Mouse (Mus musculus): ENCODE data around the gene Apba3.
A peak's percentile ranks its signal among the peaks of the same experiment; 100 is the strongest.

Apba3 gene

DNA sequence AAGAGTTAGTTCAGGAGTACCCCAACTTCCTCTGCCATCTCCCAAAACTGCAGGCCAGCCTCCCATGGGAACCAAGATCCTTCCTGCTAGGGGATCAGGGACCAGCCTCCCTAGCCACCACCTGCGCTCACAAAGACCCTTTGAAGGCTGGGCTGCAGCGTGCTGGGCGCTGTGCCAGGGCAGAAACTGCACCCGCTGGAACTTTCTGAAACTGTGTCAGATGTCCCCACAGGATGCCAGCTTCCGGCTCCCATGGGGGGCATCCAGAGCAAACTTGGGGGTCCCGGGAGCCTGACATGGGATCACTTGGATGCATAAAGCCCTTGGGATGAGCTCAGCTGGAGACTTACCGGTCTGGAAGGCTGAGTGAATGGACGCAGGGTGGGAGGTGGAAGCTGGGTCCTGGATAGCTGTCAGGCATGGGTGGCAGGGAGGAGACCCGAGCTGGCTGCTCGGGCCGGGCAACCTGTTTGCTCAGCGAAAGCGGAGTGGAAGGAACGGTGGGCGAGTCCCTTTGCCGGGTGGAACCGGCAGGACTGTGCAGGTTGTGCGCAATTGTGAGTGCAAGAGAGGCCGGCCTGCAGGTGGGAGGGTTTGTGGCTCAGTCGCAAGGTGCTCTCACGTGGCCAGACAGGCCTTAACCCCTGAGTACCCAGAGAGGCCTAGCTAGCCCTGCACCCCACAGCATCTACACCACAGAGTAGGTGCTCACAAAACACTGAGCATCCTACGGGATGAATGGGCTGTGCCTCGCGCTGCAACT lies 24.1 kb downstream of the Apba3 start:
- no peak for DNase-seq (ENCODE audit: low read depth, low spot score)

DNA sequence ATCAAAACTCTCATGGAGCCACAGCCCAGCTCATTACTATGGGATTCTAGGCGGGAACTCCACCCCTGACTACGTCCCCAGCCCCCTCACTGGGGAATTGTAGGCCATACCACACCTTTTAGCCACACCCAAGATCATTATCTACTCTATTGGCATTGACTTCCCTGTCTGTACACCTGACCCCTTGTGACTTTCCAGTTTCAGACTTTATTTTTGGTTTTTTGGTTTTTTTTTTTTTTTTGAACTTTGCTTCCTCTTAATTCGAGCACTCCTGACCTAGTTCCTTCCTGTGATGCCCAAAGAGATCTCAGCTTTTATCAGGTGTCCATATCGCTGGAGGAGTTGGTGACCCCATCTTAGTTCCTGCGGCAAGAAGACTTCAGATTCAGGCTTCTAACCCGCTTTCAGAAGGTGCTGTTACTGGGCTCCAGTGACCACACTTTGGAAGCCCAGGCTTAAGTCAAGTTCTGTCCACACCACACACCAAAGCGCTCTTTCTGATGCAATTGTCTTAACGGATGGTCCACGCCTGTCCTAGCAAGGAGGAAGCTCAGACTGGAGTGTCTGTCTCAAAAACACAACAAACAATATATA lies 24.8 kb downstream of the Apba3 start, which contains the start of gene Tjp3:
Gene Tjp3 (minus strand): TSS at position 71 of the 594 bp plus-strand sequence.
- DNase-seq (ENCODE audit: low read depth, low spot score): no peak

DNA sequence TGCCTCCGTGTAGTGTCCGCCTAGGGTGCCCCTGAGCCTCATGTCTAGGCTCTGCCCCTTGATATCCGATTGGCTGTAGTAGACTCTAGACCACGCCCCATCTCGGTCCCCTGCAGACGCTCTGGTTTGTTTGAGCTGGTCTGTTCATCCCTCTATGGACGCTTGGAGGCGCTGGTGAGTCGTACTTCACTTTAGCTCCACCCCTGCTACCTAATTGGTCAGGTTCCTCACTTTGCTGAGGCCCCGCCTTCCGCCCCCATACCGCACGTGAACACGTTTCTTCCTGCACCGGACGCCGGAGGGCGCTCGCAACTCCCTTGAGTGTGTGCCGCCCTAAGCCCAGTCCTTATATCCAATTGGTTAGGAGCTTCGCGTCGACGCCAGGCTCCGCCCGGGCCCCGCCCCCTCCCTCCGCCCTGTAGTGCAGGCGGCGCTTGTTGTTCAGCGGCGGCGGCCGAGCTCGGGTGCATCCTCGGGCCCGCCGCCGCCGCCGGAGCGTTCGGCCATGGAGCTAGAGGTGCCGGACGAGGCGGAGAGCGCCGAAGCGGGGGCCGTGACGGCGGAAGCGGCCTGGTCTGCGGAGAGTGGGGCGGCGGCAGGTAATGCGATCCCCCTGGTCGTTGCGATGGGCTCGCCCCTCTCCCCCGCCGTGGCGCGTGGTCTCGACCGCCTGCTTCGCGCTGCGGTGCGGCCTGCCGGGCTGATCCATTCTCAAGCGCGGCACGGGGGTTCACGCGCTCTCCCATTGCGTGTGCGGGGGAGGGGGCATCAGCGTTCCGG lies 26.0 kb downstream of the Apba3 start, which contains the start of gene Pip5k1c:
Gene Pip5k1c (plus strand): TSS at position 410 of the 780 bp plus-strand sequence.
- DNase-seq (ENCODE audit: low read depth, low spot score): peak; percentile 100

DNA sequence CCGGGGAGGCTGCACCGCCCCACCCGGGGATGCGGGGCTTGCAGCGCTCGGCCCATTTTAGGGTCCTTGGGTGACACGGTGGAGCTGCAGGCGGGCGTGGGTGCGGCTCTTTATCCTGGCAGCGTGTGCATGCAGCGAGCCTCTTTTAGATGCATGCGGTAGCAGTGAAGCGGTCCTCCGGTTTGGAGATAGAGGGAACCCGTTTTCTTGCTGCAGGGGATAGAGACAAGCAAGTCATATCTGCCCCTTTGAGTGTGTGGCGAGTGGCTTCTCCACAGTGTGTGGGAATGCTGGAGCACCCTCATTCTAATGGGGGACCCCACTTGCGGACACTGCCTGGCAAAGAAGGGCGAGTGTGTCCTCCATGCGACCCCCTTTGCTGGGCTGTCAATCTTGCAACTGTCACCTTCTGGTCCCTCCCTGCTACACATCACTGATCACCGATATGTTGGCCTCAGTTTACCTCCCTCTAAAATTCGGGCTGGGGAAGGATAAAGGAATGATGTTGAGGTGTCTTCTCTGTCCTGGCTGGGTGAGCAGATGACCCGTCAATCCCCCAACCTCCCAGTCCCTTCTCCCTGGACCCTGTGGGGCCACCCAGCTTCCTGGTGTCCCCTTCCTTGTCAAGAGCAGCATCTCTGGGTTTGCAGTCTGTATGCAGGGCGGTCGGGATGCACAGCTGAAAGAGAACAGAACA lies 26.7 kb downstream of the Apba3 start:
- peak; percentile 35 for DNase-seq (ENCODE audit: low read depth, low spot score)

DNA sequence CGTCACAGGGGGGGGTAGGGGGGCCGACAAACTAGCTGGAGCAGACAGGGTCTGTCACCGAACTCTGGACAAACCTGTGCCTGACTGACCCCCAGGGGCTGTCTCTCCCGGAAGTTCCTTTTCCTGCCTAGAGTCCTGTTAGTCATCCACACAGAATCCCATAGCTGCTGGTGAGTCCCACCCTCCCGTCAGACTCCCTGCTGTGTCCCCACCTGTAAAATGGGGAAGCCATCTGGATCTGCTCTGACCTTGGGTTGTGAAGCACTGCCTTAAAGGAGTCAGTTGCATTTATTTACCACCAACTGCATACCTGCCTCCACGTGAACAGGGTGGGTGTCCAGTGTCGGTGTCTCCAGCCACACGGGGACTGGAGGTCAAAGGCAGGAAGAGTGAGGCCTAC lies 27.7 kb downstream of the Apba3 start:
- no peak for DNase-seq (ENCODE audit: low read depth, low spot score)

DNA sequence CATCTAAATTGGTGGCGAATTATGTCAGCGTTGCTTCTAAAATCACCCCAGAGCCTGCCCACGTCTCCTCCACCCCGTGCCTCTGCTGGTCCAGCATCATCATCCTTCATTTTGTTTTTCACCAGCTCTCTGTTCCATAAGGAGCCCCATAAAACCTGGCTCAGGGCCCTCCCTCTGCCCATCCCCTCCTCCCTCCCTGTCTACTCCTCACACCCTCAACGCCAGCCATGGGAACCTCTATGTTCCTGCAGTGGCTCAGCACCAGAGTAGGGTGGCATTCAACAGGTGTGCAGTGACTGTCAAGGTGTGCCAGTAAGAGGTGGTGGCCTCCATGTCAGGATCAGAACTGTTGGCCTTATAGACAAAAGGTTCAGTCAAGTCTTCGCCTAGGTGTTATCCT lies 28.4 kb downstream of the Apba3 start:
- DNase-seq (ENCODE audit: low read depth, low spot score): no peak

DNA sequence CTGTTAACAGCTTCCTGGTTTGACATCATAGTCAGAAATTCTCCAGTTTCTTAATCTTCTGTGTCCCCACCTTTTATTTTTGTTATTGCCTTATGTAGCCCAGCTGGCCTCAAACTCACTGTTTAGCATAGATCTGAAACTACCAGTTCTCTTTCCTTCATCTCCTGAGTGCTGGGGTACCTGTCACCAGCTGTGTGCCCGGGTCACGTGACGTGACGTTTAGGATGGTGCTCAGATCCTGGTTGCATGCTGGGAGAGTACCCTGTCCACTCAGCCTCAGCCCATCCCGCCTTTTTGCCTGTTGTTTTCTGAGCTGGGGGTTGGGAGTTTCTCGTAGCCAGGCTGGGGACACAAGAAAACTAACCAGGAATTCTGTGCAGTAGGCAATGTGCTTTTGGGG lies 30.5 kb downstream of the Apba3 start:
- no peak for DNase-seq (ENCODE audit: low read depth, low spot score)

DNA sequence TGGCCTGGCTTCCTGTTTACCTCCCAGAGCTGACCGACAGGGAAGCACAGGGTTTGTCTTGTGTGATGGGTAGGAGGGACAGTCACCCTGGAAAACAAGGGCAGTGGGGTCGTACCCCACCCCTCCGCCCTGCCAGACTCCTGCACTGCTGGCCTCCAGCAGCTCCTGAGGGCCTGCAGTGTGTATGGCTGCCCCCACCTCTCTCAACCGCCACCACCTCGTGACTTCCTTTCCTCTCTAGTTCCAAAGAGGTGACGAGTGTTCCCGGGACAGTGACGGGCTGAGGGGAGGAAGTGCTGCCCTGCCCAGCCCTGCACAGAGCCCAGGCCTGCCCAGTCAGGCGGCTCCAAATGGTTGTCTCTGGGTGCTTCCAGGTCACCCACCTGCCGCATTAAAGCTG lies 31.1 kb downstream of the Apba3 start:
- no peak for DNase-seq (ENCODE audit: low read depth, low spot score)

DNA sequence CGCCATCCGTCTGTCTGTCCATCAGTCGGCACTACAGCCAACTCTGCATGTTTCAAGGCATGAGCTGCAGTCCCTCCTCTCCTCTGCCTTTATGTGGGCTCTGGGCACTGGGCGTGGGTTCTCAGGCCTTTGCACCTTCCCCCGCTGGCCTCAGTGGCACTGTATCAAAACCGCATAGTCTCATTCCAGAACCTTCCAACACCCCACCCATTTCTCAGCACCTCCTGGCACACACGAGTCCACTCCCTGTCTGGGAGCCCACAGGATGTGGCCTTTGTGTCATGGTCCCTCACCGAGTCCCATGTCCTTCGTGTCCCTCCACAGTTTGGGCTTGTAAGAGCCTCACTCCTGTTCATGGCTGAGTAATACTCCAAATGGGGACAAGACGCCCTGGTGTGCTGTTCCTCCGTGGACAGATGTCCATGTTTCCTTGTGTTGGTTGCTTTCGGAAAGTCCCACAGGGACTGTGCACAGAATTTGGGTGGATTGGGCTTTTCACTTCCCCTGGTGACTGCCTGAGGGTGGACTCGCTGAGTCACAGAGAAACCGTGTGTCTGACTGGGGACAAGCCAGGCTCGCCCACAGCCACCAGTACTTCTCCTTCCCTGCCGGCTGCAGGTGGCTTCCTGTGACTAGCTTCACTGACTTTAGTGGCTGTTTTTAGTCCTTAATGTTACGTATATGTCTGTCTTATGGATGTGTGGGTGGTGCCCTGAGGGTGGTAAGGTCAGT lies 31.8 kb downstream of the Apba3 start:
- DNase-seq (ENCODE audit: low read depth, low spot score): no peak

DNA sequence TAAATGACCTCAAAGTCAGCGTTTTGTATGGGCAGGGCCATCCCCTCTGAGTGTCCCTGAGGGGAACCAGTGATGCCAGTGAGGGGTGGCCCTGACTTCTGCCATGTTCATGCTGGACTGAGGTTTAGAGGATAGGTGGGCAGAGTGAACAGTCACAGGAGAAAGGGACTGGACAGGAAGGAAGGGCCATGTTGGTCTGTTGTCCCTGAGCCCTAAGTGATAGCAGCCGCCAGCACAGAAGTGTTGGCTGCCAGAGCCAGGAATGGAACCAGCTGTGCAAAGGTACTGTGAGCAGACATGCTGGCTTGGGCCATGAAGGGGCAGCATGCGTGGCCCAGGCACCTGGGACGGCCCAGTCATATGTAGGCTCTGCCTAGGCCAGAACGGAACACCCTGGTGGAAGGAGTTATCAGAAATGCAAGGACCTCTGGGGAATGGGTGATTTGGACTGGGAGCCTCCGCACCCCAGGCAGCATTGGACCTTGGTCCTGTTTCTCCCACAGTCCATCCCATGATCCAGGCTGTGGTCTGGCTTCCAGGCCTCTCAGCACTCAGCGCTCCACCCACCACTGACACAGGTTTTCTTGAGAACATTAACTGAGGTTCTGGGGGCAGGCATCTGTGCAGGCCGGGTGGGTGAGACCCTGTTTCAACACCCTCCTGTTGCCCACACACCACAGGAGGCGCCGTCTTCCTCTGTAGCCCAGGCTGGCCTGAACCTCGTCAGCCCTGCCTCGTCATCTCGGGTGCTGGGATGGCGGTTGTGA lies 33.0 kb downstream of the Apba3 start:
- DNase-seq (ENCODE audit: low read depth, low spot score): no peak

DNA sequence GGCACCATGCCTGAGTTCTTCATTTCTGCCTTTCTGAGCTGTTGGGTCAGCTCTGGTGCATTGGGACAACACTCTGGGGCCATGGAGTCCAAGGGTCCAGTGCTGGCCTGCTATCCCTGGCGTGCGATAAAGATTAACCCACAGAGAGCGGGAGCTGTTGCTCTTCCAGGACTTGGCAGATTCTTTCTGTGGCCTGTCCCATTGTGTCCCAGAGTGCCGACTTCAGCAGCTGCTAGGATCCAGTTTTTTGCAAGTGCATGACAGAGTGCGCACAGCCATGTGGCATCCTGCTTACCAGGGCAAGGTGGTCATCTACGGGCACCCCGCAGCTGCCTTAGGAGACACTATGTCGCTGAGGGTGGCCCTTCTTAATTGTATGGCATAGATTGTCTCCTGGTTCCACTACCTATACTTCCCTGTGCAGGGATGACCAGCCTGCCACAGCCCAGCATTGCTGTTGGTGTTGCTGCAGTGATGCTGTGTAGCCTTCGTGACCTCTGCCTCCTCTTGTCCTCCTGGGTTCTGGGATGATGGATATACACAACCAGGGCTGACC lies 33.7 kb downstream of the Apba3 start:
- no peak for DNase-seq (ENCODE audit: low read depth, low spot score)

DNA sequence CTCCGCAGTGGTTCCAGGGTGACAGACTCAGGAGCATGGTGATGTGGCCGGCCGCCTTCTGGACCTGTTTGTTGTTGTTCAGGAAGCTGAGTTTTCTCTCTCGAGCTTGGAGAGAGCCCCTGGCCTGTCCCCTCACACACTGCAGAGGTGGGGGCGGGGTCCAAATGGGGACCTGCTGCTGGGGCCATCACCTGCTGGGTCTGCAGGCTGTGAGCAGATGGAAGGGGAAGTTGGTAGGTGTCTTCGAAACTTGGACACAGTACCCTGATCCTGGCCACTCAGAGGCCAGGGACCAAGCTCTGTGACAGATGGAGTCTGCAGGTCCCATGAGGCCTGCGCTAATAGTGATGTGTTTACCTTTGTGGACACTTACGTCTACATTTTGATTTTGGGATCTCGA lies 34.6 kb downstream of the Apba3 start:
- DNase-seq (ENCODE audit: low read depth, low spot score): no peak

DNA sequence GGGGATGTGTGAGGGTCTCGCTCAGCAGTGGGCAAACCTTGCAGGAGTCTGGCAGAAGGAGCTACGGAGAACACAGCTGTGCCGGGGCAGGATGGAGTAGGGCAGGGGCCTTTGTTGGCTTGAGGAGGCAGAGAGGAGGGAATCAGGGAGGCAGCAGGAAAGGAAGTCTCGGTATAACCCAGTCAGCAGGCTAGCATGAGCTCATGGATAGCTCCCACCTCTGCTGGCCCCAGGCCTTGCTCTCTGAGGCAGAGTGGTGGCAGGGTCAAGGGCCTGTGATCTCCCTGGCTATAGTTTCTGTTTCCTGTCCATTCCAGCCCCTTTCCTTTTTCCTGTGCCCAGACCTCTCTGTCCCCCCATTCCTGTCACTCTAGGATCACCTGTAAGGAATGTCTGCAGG lies 35.5 kb downstream of the Apba3 start:
- DNase-seq (ENCODE audit: low read depth, low spot score): no peak

DNA sequence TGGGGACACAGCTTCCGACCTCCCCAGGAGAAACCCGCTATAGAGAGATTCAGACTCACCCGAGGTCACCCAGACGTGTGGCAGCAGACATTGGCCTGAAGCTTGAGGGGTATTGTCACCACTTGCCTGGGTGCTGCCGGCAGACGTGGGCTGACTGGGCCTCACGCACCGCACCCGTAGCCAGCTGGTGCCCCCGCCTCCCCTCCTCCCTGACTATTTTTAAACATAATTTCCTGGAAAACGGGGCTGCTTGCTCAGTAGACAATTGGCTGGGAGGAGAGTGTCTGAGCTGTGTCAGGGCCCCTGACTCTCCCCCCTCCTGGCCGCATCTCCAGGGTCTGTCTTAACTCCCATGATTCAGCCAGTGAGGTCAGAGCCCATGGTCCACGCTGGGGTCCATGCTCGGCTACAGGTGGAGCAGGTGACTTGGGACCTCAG lies 36.0 kb downstream of the Apba3 start:
- DNase-seq (ENCODE audit: low read depth, low spot score): no peak

DNA sequence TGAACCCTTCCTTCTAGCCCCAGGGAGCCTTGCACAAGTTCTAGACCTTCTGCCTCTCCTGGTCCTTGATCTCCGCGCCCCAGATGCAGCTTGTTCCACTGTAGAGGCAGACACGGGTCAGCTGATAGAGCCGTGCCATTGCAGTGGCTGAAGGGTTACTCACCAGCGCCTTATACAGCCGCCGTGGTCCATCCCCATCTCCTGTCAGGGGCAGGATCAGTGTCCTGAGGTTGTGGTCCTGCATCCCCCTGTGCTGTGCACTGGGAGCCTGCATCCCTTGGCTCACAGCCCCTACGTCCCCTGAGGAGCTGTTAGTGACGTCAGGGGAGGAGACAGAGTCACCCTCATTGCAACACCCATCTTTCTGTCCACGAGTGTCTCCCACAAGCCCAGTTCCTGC lies 36.5 kb downstream of the Apba3 start:
- DNase-seq (ENCODE audit: low read depth, low spot score): no peak

DNA sequence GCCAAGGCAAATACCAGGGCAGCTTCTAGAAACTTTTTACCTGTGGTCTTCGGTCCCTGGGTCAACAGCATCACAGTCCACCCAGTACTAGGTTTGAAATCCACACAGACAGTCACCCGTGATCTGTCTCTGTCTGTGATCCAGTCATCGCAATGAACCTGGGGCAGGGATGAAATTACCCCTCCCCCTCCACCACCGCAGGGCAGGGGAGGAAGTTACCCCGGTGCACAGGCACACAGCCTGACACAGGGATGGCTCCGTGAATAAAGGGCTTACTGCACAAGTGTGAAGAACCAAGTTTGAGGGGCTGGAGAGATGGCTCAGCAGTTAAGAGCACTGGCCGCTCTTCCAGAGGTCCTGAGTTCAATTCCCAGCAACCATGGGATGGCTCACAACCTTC lies 37.0 kb downstream of the Apba3 start:
- DNase-seq (ENCODE audit: low read depth, low spot score): no peak

DNA sequence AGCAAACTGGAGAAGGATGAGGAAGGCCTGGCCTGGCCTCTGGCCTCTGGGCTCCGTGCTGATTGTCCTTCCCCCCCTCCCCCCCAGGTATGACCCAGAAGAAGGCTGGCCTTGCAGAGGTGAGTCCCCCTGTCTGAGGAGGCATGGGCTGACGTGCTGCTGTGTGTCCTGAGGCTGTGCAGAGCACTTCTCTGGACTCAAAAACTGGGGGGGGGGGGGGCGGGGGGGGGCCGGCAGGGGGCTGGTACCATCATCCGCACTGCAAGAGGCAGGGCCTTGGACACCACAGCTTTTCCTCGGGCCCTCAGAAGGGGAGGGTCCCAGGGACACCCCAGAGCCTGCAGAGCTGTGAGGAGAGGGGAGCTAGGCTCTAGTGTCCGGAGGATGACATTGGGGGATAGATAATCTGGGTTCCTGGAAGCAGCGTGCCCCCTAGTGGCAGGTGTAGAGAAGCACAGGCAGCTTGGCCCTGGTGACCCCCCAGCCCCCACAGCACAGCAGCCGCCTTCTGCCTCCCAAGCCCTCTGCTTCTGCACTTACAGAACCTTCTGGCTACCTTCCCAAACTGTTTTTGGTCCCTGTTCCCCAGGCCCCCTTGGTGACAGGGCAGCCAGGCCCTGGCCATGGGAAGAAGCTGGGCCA lies 38.0 kb downstream of the Apba3 start:
- peak; percentile 39 for DNase-seq (ENCODE audit: low read depth, low spot score)

DNA sequence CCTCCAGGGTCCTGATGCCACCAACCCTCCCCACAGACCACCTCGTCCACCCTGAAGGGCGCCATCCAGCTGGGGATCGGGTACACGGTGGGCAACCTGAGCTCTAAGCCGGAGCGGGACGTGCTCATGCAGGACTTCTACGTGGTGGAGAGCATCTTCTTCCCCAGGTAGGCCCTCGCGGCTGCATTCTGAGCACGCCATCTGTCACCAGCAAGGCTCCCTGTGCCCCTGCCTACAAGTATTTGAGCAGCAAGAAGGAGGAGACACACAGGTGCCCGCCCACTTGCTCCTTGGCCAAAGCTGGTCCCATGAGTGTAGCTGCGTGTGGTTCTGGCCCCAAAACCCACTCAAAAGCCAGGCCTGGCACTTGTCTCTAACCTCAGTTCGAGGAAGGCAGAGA lies 38.9 kb downstream of the Apba3 start:
- no peak for DNase-seq (ENCODE audit: low read depth, low spot score)

DNA sequence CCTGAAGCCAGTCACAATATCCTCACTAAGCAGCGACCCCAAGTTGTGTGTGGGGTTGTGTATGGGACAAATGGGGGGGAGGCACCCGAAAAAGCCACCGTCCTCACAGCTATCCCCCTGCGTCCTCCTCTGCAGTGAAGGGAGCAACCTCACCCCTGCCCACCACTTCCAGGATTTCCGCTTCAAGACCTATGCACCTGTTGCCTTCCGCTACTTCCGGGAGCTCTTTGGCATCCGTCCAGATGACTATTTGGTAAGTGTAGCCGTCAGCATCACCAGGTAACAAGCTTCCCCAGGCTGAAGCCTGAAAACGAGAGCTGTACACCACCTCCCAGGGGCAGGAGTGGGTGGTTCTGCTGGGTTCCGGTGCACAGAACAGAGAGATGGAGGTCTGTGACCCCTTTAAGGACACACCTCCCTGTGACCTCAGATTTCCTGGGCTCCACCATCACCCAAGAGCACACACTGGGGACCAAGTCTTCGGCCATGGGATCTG lies 39.5 kb downstream of the Apba3 start:
- DNase-seq (ENCODE audit: low read depth, low spot score): no peak
